Mouse (Mus musculus) forebrain, embryonic 11.5 days (tissue): ENCODE measurements at regions not wholly inside any gene's neighbourhood (a gene's known extent, or its start where the extent isn't known, plus 50 kb on each side); places are given as distances from the start of the nearest gene placed in this dataset.

Experiments used
- ATAC-seq: fragments of 200-750 bp; cut with Nextera tagmentation; replicated peaks from 2 replicates; pipeline ENCODE4 v1.8.0; 2017; ENCODE audit warnings: moderate TSS enrichment; ENCODE audit not compliant: low FRiP score
- DNase-seq: peaks from one replicate; pipeline ENCODE4 v3.0.0-alpha.2; 2017; ENCODE audit warnings: low spot score
- H3K27ac ChIP-seq: fragments of 300-500 bp; sonication (generic); 2 replicates; pipeline ENCODE4 v1.5.1; 2014; ENCODE audit warnings: low read depth, low read length
- H3K27me3 ChIP-seq: fragments of 300-500 bp; sonication (generic); 2 replicates; pipeline ENCODE4 v1.6.1; 2014; ENCODE audit warnings: mild to moderate bottlenecking, low read length, mixed read lengths; ENCODE audit not compliant: control insufficient read depth, insufficient read depth
- H3K36me3 ChIP-seq: fragments of 300-500 bp; sonication (generic); 2 replicates; pipeline ENCODE4 v1.6.1; 2014; ENCODE audit warnings: mild to moderate bottlenecking, low read length, moderate library complexity, mixed read lengths; ENCODE audit not compliant: control insufficient read depth, insufficient read depth
- H3K4me1 ChIP-seq: fragments of 300-500 bp; sonication (generic); replicated peaks from 2 replicates; pipeline ENCODE4 v1.6.1; 2014; ENCODE audit warnings: low read length, mixed read lengths; ENCODE audit not compliant: control insufficient read depth, insufficient read depth
- H3K4me2 ChIP-seq: fragments of 300-500 bp; sonication (generic); 2 replicates; pipeline ENCODE4 v1.6.1; 2014; ENCODE audit warnings: low read depth, mild to moderate bottlenecking, low read length, moderate library complexity, mixed read lengths; ENCODE audit not compliant: severe bottlenecking
- H3K4me3 ChIP-seq: fragments of 300-500 bp; sonication (generic); 2 replicates; pipeline ENCODE4 v1.5.1; 2014; ENCODE audit warnings: low read depth, low read length
- H3K9ac ChIP-seq: fragments of 300-500 bp; sonication (generic); 2 replicates; pipeline ENCODE4 v1.6.1; 2014; ENCODE audit warnings: low read length
- H3K9me3 ChIP-seq: fragments of 300-500 bp; sonication (generic); 2 replicates; pipeline ENCODE4 v1.6.1; 2016; ENCODE audit warnings: low read length, mixed read lengths; ENCODE audit not compliant: control insufficient read depth
- WGBS: fragments of 180-500 bp; shearing (Covaris S2); extraction: QIAGEN DNeasy Blood & Tissue Kit; methylation state at CpG from one replicate; pipeline ENCODE4 v1.1.7; 2014; 5-methylcytosine and 5-hydroxymethylcytosine counted together

DNA sequence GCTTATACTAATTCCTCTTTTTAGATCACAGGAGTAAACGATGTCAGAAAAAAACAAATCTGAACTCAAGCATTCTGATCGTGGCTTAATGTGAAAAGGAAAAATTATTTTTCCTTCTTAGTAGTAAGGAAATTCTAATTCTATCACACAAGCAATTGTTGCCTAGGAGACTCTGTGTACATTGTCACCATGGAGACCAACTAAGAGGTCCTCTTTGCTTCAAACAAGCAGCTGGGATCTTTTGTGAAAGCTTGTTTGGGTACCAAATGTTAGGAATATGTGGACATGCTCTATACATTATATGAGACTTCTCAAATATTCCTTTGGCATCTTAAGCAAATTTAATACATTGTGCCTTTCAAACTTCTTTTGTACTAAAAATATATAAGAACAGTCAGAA, 345.9 kb upstream of the Atp10a start:
- H3K4me2 ChIP-seq, result no peak overlapping the region
- H3K9me3 ChIP-seq, result no peaks in the 10 kb centered on the region
- WGBS, result 75% methylated on average over 2 of the region's 2 CpGs
- no peak for ATAC-seq
- no peaks in the 10 kb centered on the region for H3K36me3 ChIP-seq
- no peak overlapping the region for H3K4me3 ChIP-seq
- DNase-seq, result no peak
- no peak overlapping the region for H3K9ac ChIP-seq
- no peak overlapping the region for H3K27ac ChIP-seq
- H3K27me3 ChIP-seq, result no peaks in the 10 kb centered on the region
- no peaks in the 10 kb centered on the region for H3K4me1 ChIP-seq

DNA sequence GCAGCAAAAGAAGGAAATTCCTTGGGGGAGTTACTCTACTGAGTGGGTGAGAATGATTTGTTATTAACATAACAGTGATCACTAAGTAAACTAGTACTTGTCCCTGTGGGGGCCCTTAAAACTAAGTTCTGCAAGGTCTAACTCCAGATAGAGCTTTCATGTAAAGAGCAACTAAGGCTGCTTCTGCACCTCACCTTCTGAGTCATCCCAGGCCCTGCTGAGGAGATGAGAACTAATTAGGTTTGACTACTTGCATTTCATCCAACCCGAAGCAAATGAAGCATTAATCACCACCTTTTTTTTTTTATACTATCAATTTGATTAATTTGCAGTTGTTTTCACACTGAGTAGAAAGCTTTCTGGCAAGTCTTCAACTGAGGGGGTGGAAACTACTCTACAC, 333.6 kb upstream of the Atp10a start:
- no peak overlapping the region for H3K27ac ChIP-seq
- no peaks in the 10 kb centered on the region for H3K36me3 ChIP-seq
- H3K4me3 ChIP-seq, result no peak overlapping the region
- H3K9ac ChIP-seq, result no peak overlapping the region
- no peaks in the 10 kb centered on the region for H3K9me3 ChIP-seq
- WGBS, result 55% methylated on average over 1 of the region's 1 CpGs
- H3K4me1 ChIP-seq, result no peaks in the 10 kb centered on the region
- no peak for DNase-seq
- no peak for ATAC-seq
- H3K4me2 ChIP-seq, result no peak overlapping the region
- no peaks in the 10 kb centered on the region for H3K27me3 ChIP-seq

DNA sequence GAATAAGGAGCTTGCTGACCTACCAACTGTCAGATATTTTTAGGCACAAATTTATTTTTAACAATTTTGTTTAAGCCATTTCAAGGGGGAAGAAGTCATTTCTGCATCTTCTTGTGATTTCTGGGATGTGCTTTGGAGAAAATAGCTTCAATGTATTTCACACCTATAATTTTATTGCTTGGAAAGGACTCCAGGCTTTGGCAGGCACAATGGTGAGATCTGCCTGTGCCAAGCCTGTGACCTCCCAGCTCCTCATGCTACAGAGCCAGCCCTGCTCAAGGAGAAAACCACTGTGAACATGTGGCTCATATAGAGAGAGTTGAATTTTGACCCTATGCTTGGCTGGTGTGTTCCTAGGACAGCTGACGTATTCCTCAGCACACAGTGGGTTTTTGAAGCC, 288.6 kb upstream of the Atp10a start:
- Histone ChIP-seq H3K4me3 (no peak overlapping the region), H3K9ac (no peak overlapping the region), H3K4me1 (no peaks in the 10 kb centered on the region), H3K9me3 (no peaks in the 10 kb centered on the region), H3K36me3 (no peaks in the 10 kb centered on the region), H3K4me2 (no peak overlapping the region), H3K27me3 (no peaks in the 10 kb centered on the region), H3K27ac (no peak overlapping the region)
- ATAC-seq (no peak), DNase-seq (no peak)
- whole genome bisulfite sequencing, result 74% methylated on average over 1 of the region's 1 CpGs

DNA sequence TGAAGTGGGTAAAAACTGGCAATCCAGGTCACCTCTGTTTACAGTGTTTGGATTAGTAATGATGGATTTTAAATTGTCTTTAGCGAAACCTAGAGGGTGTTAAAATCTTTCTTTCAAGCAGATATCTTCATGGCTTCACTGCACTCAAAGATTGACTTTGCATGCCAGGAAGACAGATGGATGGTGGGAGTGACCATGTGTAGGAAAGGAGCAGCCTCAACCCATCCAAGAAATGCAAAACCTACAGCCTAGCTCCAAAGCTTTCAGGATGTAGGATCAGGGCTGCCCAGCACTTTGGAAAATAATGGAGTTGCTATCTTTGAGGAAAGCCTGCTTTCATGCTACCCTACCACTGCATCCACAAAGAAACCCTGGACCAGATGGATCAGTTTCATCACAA, 272.6 kb upstream of the Atp10a start:
- Histone ChIP-seq H3K9me3 (no peaks in the 10 kb centered on the region), H3K4me1 (no peaks in the 10 kb centered on the region), H3K27ac (no peak overlapping the region), H3K9ac (no peak overlapping the region), H3K4me2 (no peak overlapping the region), H3K4me3 (no peak overlapping the region), H3K27me3 (no peaks in the 10 kb centered on the region), H3K36me3 (no peaks in the 10 kb centered on the region)
- 84% methylated on average over 1 of the region's 1 CpGs for WGBS
- ATAC-seq, result no peak
- no peak for DNase-seq

DNA sequence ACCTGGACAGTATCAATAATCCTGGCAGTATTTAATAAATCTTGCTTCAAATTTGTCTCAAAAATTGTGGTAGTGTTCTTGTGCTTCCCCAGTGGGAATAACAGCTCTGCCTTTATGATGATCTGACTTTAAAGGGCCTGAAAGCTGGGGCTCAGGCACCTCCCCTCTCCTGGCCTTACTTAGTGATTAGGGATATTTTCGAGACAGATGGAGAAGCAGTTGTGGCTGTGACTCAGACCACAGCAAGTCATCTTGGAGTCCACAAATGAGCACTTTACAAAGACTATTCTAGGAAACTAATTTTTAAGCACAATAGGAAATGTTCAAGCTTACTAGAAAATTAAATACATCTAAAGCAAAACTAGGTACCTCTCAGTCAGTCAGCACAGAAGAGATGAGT, 267.6 kb upstream of the Atp10a start:
- Histone ChIP-seq H3K27me3 (no peaks in the 10 kb centered on the region), H3K4me2 (no peak overlapping the region), H3K27ac (no peak overlapping the region), H3K9me3 (no peaks in the 10 kb centered on the region), H3K4me3 (no peak overlapping the region), H3K9ac (no peak overlapping the region), H3K4me1 (no peaks in the 10 kb centered on the region), H3K36me3 (no peaks in the 10 kb centered on the region)
- WGBS, result 59% methylated on average over 1 of the region's 1 CpGs
- DNase-seq, result no peak
- no peak for ATAC-seq

DNA sequence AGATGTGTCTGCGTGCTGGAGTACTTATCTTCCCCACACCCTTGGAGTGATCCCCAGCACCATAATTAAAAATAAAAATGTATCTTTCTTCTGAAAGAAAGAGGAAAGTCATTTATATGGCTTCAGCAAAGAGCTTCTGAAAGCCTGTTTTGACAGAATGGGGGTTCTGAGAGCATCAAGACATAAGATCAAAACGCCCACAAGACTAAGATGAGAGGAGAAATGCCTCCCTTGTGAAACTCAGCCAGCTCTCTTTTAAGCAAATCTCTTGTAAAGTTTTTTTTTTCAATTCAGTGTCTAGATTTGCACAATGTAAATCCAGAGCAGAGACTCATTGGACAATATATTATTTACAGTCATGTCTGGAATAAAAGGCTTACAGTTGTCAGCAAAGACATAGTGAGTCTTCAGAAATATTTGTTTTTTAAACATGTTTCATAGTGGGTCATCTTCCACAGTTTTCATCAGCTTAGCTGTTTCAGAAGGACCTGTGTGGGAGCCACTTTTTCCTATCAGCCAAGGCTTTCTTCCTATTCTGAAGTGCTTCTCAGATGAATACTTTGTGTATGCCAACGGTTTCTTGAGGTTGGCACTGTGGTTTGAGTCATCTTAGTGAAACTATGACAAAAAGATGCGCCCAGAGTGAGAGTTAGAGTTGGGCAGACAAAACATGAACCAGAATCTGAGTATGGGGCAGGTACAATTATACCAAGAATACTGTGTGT, 263.4 kb upstream of the Atp10a start:
- no peaks in the 10 kb centered on the region for H3K9me3 ChIP-seq
- H3K36me3 ChIP-seq, result no peaks in the 10 kb centered on the region
- no peak overlapping the region for H3K27ac ChIP-seq
- no peaks in the 10 kb centered on the region for H3K27me3 ChIP-seq
- no peak overlapping the region for H3K9ac ChIP-seq
- H3K4me1 ChIP-seq, result no peaks in the 10 kb centered on the region
- no peak overlapping the region for H3K4me2 ChIP-seq
- H3K4me3 ChIP-seq, result no peak overlapping the region
- 86% methylated on average over 4 of the region's 4 CpGs for WGBS
- ATAC-seq (no peak), DNase-seq (no peak)

DNA sequence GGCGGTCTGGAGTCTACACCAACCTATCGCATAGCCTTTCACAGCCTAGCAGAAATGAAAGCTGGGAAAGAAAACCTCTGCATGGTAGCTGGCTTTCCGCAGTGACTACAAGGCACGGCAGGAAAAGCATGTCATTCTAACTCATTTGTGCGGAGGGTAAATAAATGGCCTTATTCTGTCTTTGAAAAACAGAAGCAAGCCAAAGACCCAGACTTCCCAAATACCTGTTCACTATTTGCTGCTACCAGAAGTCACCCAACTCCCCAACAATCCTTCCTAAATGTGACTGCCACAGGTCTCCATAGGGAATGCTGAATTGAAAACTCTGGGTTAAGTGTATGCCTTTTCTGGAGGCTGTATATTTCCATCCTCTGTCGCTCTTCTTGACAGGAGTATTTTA, 258.0 kb upstream of the Atp10a start:
- Histone ChIP-seq H3K36me3 (no peaks in the 10 kb centered on the region), H3K27ac (peak overlapping the region; percentile 97; the same call in 1 of the 2 replicates), H3K9ac (peak overlapping the region; percentile 66), H3K4me2 (peak overlapping the region; percentile 59), H3K9me3 (no peaks in the 10 kb centered on the region), H3K4me3 (peak overlapping the region; percentile 44), H3K4me1 (no peaks in the 10 kb centered on the region; the same call in 1 of the 2 replicates), H3K27me3 (no peaks in the 10 kb centered on the region)
- no peak for ATAC-seq
- 13% methylated on average over 6 of the region's 6 CpGs for WGBS
- peak; percentile 50 for DNase-seq

DNA sequence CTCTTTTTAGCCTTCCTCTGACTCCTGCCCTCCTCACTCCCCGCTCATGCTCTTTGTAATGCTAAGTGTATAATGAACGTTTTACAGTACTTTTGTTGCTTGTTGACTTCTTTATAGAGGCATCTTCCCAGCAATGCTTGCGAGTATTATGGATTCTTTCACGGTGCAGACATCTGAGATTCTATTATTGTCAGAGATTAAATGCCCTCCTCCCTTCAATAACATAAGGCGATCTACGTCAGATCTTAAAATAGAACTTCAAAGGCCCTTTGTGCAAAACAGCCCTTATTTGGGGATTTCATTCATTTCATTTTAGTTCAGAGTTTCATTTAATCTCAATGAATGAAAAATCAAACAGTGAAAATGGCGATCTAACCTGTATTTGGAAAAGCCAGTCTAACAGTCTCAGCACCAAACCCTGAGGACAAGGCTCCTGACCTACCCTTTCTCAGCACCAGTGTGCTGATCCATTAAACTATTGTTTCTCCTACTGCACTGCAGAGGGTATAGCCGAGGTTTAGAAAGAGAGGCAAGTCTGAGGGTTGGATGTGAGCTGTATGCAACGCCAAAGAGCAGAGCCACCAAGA, 257.3 kb upstream of the Atp10a start:
- ATAC-seq, result peak; percentile 26
- H3K4me3 ChIP-seq, result peak overlapping the region; percentile 44
- H3K4me1 ChIP-seq, result no peaks in the 10 kb centered on the region; the same call in 1 of the 2 replicates
- no peaks in the 10 kb centered on the region for H3K27me3 ChIP-seq
- no peaks in the 10 kb centered on the region for H3K36me3 ChIP-seq
- peak overlapping the region; percentile 66 for H3K9ac ChIP-seq
- H3K4me2 ChIP-seq, result peak overlapping the region; percentile 59
- WGBS, result 2% methylated on average over 9 of the region's 9 CpGs
- peak overlapping the region; percentile 97 for H3K27ac ChIP-seq
- no peaks in the 10 kb centered on the region for H3K9me3 ChIP-seq
- no peak for DNase-seq

DNA sequence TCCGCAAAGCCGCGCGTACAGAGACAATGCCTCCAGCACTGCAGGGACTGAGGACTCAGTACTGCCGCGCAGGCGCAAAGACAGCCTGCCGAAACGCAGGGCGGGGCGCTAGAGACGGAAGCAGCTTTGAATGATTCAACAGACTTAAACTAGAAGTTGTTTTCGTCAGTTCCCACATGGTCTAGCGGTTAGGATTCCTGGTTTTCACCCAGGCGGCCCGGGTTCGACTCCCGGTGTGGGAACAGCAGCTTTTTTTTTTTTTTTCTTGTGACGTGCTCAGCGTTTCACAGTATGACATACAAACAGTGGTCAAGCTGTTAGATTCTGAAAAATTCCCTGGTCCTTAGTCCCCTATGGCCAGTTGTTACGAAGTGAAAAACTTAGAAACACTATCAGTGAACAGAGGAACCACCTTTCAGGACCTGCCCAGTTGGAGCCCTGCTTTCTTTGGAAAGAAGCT, 256.8 kb upstream of the Atp10a start:
- no peaks in the 10 kb centered on the region; the same call in 1 of the 2 replicates for H3K4me1 ChIP-seq
- under 1% methylated on average over 21 of the region's 21 CpGs for WGBS
- H3K9me3 ChIP-seq, result no peaks in the 10 kb centered on the region
- peak overlapping the region; percentile 97 for H3K27ac ChIP-seq
- H3K36me3 ChIP-seq, result no peaks in the 10 kb centered on the region
- DNase-seq, result peak; percentile 95
- peak overlapping the region; percentile 44 for H3K4me3 ChIP-seq
- peak; percentile 98 for ATAC-seq
- H3K9ac ChIP-seq, result peak overlapping the region; percentile 66
- no peaks in the 10 kb centered on the region for H3K27me3 ChIP-seq
- H3K4me2 ChIP-seq, result peak overlapping the region; percentile 59
